Mouse (Mus musculus): Measurements from ENCODE around the gene Olfr609.
"Not testable (repeated sequence)": the region's sequence is repeated elsewhere in the genome, so short reads cannot be mapped to it uniquely, and the experiment has no call there.

DNA sequence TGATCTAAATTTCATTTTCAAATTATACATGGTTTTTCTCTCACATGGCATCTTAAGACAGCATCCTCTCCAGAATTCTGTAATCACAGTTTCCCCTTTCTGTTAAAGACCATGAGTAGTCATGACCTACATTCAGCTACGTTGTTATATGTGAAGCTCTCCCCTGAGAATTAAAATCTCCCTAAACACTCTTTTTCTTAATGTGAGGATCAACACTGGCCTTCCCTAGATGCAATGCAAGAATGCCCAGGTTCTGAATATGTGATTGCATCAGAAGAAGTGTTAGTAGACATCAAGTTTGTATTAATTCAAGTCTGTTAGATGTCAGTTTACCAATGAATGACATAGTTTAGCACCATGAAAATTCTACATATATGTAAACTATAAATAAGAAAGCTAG is 22.9 kb upstream of the Olfr609 start, which contains the start of gene Olfr611:
- TF ChIP-seq CTCF (IDR thresholded peaks at IDR 0.05; ENCODE audit: extremely low read depth, insufficient read length, insufficient replicate concordance, low read depth, low read length); POLR2A (IDR thresholded peaks at IDR 0.05; ENCODE audit: low read depth, low read length): not testable (repeated sequence)
